Mouse (Mus musculus) neural tube, embryonic 15.5 days (tissue): ENCODE measurements around the gene Ncoa6. TPM values are rescaled to one million over a fixed set of nuclear protein-coding genes. Genes with fewer than 3 reads are reported as not detected.

Source experiments
- ATAC-seq: fragments of 200-750 bp; cut with Nextera tagmentation; 2 replicates; pipeline ENCODE4 v1.8.0; 2017; ENCODE audit warnings: mild to moderate bottlenecking, moderate TSS enrichment, moderate library complexity; ENCODE audit not compliant: low FRiP score
- H3K27ac ChIP-seq: fragments of 300-500 bp; sonication (generic); replicated peaks from 2 replicates; pipeline ENCODE4 v1.5.1; 2015; ENCODE audit warnings: mild to moderate bottlenecking, inconsistent platforms
- H3K27me3 ChIP-seq: fragments of 300-500 bp; sonication (generic); replicated peaks from 2 replicates; pipeline ENCODE4 v1.6.1; 2015; ENCODE audit warnings: inconsistent platforms
- H3K36me3 ChIP-seq: fragments of 300-500 bp; sonication (generic); 2 replicates; pipeline ENCODE4 v1.6.1; 2015; ENCODE audit warnings: inconsistent platforms
- H3K4me1 ChIP-seq: fragments of 300-500 bp; sonication (generic); 2 replicates; pipeline ENCODE4 v1.6.1; 2015; ENCODE audit warnings: inconsistent platforms
- H3K4me2 ChIP-seq: fragments of 300-500 bp; sonication (generic); 2 replicates; pipeline ENCODE4 v1.6.1; 2015; ENCODE audit warnings: inconsistent platforms, mild to moderate bottlenecking, moderate library complexity
- H3K4me3 ChIP-seq: fragments of 300-500 bp; sonication (generic); replicated peaks from 2 replicates; pipeline ENCODE4 v1.5.1; 2015; ENCODE audit warnings: mild to moderate bottlenecking, inconsistent platforms
- H3K9ac ChIP-seq: fragments of 300-500 bp; sonication (generic); replicated peaks from 2 replicates; pipeline ENCODE4 v1.6.1; 2015; ENCODE audit warnings: mild to moderate bottlenecking, inconsistent platforms
- H3K9me3 ChIP-seq: fragments of 300-500 bp; sonication (generic); replicated peaks from 2 replicates; pipeline ENCODE4 v1.6.1; 2016; ENCODE audit warnings: inconsistent platforms
- WGBS: fragments of 180-500 bp; shearing (Covaris S2); methylation state at CpG from one replicate; pipeline ENCODE4 v1.1.7; 2015; ENCODE audit warnings: mixed read lengths; 5-methylcytosine and 5-hydroxymethylcytosine counted together
- polyA plus RNA-seq: library from polyadenylated mRNA; unstranded; fragments of >200 nt; fragmentation: Nextera tagmentation; extraction: Ambion mirVana; gene quantifications from 2 replicates; pipeline ENCODE4 v1.2.1, GENCODE M21; 2015

Gene Ncoa6
- 18.8 and 18.9 TPM in 2 replicates for polyA plus RNA-seq

DNA sequence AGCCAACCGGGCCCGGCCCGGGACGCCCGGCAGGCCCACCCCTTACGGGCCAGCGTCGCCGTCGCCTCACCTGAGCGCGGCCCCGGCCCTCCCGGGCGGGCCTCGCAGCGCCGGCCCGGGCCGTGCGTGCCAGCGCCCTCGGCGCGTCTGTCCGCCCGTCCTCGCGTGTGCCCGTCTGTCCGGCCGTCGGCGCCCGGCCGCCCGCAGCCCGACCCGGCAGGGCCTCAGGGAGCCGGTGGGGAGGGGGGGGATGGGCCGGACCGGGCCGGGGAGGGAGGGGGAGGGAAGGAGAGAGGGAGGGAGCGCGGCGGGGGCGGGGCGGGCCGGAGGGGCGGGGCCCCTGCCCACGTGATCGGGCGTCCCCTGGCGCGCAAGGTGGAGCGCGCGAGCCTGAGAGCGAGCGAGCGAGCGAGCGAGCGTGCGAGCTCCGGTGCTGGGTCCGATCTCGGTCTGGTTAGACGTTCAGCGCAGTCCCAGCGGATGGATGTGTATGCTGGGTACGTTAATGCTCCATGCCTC, at the start of gene Ncoa6:
TSS of gene Ncoa6 (minus strand) at position 325 of the 519 bp plus-strand sequence.
- peak within 1 kb of the TSS; percentile 92 for H3K27ac ChIP-seq

DNA sequence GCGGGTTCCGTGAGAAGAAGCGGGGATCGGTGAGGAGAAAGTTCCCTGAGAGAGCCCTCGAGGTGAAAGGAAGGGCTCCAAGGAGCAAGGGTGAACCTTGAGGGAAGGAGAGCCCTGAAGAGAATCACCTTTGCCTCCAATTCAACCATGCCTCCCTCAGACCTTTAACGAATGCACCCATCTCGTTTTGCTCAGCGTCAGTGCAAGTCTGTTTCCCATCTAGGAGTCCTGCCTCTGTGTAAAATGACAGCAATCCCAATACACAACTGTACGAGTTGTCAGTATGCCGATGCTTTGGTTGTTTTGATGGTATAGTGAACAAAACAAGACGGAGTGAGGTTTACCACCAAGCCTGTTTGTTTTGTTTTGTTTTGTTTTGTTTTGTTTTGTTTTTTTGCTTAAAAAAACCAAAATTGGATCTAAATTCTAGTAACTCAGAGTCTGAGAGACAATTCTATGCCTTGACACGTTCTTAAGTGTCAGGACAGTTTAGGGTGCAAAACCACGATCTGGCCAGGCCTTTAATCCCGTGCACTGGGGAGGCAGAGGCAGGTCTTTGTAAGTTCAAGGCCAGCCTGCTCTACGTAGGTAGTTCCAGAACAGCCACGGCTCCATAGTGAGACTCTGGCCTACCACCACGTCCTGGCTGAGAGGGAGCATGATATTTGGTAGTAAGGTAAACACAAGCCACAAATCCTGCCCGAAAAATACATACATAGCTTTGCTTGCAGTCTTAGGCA, 45.0 kb upstream of the Ncoa6 start:
- H3K9me3 ChIP-seq: no peaks in the 10 kb centered on the region
- WGBS: 26% methylated on average over 18 of the region's 18 CpGs
- peak overlapping the region; percentile 89 for H3K4me3 ChIP-seq
- no peaks in the 10 kb centered on the region for H3K27me3 ChIP-seq
- peak overlapping the region; percentile 89 for H3K27ac ChIP-seq
- no peak for ATAC-seq
- peaks cover 29% of the 10 kb centered on the region for H3K4me1 ChIP-seq
- no peaks in the 10 kb centered on the region for H3K36me3 ChIP-seq
- peak overlapping the region; percentile 74 for H3K9ac ChIP-seq
- peak overlapping the region; percentile 88 for H3K4me2 ChIP-seq

More for the DNA sequence above, at the start of gene Ncoa6:
- H3K4me3 ChIP-seq: peak within 1 kb of the TSS; percentile 69
- peak within 1 kb of the TSS; percentile 90 for H3K9ac ChIP-seq
- under 1% methylated on average over 44 of the region's 72 CpGs for WGBS
- H3K4me2 ChIP-seq: peak within 1 kb of the TSS; percentile 76
- ATAC-seq: peak; percentile 87
- H3K4me1 ChIP-seq: peaks cover 38% of the 10 kb centered on the region
- H3K9me3 ChIP-seq: no peaks in the 10 kb centered on the region
- H3K36me3 ChIP-seq: no peaks in the 10 kb centered on the region
- H3K27me3 ChIP-seq: no peaks in the 10 kb centered on the region

DNA sequence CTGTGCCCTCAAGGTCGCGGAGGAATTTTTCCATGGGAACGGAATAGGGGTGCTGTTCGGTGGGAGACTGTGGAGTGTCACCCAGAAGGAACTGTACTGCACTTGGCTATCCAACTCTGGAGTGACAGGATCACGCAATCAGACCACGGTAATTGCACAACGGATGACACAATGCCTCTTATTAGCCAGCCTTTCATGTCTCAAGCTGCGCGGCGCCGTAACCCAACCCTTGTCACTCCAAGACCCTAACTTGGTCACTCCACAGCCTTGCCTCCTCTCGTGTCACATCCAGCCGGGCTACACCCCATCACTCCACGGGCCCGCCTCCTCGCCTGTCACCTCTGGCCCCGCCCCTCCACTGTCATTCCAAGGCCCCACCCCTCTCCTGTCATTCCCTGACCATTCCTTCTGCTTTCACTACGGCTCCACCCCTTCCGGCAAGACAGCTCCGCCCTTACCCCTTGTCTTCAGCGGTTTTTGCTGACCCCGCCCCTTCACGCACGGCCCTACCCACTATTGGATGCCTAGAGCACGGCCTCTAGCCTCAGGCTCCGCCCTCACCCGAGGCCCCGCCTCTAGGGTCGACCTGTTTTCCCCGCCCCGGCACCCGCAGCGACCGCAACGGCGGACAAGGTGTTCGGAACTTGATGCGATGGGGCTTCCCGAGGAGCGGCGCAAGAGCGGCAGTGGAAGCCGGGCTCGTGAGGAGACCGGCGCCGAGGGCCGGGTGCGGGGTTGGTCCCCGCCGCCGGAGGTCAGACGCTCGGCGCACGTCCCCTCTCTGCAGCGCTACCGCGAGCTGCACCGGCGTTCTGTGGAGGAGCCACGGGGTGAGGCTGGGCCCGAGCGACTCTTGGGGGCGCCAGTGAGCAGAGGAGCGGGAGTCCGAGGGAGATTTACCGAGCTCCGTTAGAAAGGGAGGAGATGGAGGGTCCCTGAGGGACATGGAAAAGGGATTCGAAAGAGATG, 44.0 kb upstream of the Ncoa6 start, which contains the start of the genes Acss2 and Ggt7:
TSS of gene Acss2 (plus strand) at position 494 of the 969 bp plus-strand sequence.
TSS of gene Ggt7 (minus strand) at position 783 of the 969 bp plus-strand sequence.
- H3K4me1 ChIP-seq: peaks cover 39% of the 10 kb centered on the region
- no peaks in the 10 kb centered on the region for H3K27me3 ChIP-seq
- no peaks in the 10 kb centered on the region for H3K36me3 ChIP-seq
- H3K9me3 ChIP-seq: no peaks in the 10 kb centered on the region
- H3K4me2 ChIP-seq: peak within 1 kb of the TSS; percentile 88
- peak within 1 kb of the TSS; percentile 74 for H3K9ac ChIP-seq
- WGBS: 3% methylated on average over 69 of the region's 70 CpGs
- H3K4me3 ChIP-seq: peak within 1 kb of the TSS; percentile 89
- H3K27ac ChIP-seq: peak within 1 kb of the TSS; percentile 89
- ATAC-seq: peak; percentile 99

DNA sequence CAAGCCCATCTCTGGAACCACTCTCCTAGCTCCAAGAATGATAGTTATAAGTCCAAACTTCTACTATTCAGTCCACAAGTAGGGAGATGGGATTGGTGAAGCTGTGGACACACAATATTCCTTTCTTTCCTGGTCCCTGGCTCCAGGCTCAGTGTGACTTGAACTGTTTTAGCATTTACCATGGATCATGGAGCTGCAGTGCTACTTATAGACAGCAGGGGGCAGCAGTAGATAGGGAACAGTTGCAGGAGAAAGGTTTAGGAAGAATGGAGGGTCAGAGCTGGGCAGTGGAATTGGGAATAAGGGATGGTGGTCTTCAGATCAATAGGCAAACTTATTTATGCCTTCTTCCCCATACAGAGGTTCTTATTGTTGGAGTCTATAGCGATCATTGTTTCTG, 42.2 kb upstream of the Ncoa6 start:
- H3K9ac ChIP-seq: no peak overlapping the region
- no peak overlapping the region for H3K4me2 ChIP-seq
- H3K4me3 ChIP-seq: no peak overlapping the region
- H3K9me3 ChIP-seq: no peaks in the 10 kb centered on the region
- ATAC-seq: no peak
- no peaks in the 10 kb centered on the region for H3K36me3 ChIP-seq
- WGBS: 5% methylated on average over 1 of the region's 1 CpGs
- peaks cover 47% of the 10 kb centered on the region for H3K4me1 ChIP-seq
- H3K27me3 ChIP-seq: no peaks in the 10 kb centered on the region
- H3K27ac ChIP-seq: no peak overlapping the region

DNA sequence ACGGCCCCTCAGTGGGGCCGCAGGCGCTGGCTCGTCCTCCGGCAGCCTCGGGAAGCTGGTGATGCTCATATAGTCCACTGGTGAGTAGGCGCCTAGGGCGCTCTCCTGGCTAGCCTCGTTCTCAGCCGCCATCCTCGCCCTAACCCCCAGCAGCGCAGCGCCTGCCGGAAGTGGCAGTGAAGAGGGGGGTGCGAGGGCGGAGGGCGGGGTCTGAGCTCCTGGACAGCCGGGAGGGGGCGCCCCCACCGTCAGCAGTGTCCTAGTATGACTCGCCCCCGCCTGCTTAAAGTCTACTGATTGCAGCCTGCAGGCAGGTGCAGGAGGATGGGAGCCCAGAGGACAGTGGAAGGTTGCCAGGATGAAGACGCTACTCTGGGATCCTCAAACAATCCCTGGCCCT, 41.0 kb upstream of the Ncoa6 start:
- Histone ChIP-seq H3K9ac (peak overlapping the region; percentile 95), H3K27ac (peak overlapping the region; percentile 85), H3K27me3 (no peaks in the 10 kb centered on the region), H3K4me1 (peaks cover 47% of the 10 kb centered on the region), H3K36me3 (peaks cover 2% of the 10 kb centered on the region; the same call in 1 of the 2 replicates), H3K9me3 (no peaks in the 10 kb centered on the region), H3K4me2 (peak overlapping the region; percentile 79), H3K4me3 (peak overlapping the region; percentile 84)
- ATAC-seq: peak; percentile 51
- 2% methylated on average over 21 of the region's 23 CpGs for WGBS

DNA sequence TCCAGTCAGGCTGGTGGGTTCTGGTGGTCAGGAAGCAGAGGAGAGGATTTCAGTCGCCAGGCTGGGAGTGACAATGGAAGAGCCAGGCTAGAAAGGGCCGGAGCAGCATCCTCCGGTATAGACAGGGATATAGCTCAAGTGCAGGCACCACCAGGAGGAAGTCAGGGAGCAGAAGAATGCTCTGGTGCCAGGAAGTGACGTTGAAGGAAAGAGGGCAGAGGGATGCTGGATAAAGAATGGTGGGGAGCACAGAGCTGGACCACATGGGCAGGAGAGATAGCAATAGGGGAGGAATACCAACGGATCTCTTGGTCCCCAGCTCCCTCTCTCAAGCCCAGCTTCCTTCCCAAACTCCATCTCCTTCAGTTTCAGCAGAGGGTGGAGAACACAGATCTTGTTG, 39.8 kb upstream of the Ncoa6 start:
- peaks cover 5% of the 10 kb centered on the region; the same call in 1 of the 2 replicates for H3K36me3 ChIP-seq
- H3K27me3 ChIP-seq: no peaks in the 10 kb centered on the region
- peak overlapping the region; percentile 85 for H3K27ac ChIP-seq
- no peaks in the 10 kb centered on the region for H3K9me3 ChIP-seq
- ATAC-seq: no peak
- H3K4me3 ChIP-seq: peak overlapping the region; percentile 84
- peak overlapping the region; percentile 79 for H3K4me2 ChIP-seq
- H3K9ac ChIP-seq: peak overlapping the region; percentile 95
- H3K4me1 ChIP-seq: peaks cover 42% of the 10 kb centered on the region
- WGBS: 63% methylated on average over 5 of the region's 5 CpGs

DNA sequence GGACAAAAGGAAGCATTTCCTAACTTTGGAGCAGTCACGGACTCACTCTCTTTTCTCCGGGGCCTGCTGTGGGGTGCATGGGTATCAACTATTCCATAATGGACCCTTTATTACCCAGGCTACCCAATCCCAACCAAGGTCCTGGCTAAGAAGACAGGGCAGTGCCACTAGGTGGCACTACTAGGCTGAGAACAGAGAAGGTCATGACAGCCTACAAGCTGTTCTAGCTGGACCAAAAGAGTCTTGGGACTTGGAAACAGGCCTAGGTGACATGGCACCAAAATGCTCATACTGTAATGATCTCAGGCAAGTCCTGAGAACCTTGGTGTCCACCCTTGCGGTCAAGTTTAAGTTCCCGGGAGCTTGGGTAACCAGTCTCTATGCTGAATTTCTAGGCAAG, 38.8 kb upstream of the Ncoa6 start:
- H3K27me3 ChIP-seq: no peaks in the 10 kb centered on the region
- peak overlapping the region; percentile 79 for H3K4me2 ChIP-seq
- H3K4me1 ChIP-seq: peaks cover 42% of the 10 kb centered on the region
- 62% methylated on average over 4 of the region's 4 CpGs for WGBS
- no peak overlapping the region for H3K9ac ChIP-seq
- ATAC-seq: no peak
- H3K36me3 ChIP-seq: peaks cover 5% of the 10 kb centered on the region; the same call in 1 of the 2 replicates
- no peaks in the 10 kb centered on the region for H3K9me3 ChIP-seq
- peak overlapping the region; percentile 84; the same call in 1 of the 2 replicates for H3K4me3 ChIP-seq
- H3K27ac ChIP-seq: no peak overlapping the region

DNA sequence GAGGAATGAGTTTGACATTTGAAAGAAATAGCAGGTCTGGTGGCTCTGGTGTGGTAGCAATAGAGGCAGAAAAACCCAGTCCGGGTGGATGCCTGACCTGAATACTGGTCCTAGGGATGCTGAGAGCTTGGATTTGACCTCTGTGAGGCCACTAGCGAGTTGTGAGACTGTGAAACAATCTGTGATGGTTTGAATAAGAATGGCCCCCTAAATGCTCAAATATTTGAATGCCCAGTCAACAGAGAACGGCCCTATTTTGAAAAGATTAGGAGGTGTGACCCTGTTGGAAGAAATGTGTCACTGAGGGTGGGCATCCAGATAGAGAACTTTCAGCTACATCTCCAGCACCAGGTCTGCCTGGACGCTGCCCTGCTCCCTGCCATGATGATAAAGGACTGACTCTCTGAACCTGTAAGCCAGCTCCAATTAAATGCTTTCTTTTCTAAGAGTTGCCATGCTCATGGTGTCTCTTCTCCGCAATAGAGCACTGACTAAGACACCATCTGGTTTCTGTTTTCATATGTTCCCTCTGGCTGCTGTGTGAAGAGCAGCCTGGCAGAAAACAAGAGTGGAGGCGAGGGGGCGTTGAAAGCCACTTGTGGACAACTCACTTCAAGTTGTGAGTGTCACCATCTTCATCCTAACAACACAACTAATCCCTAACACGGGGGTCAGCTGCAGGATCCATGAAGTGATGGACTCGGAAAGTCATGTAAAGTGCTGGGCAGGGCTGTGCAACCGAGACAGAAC, 34.2 kb upstream of the Ncoa6 start:
- H3K27me3 ChIP-seq: no peaks in the 10 kb centered on the region
- H3K36me3 ChIP-seq: peaks cover 23% of the 10 kb centered on the region
- no peak for ATAC-seq
- no peak overlapping the region for H3K4me3 ChIP-seq
- 80% methylated on average over 10 of the region's 10 CpGs for WGBS
- peaks cover 13% of the 10 kb centered on the region for H3K4me1 ChIP-seq
- no peaks in the 10 kb centered on the region for H3K9me3 ChIP-seq
- no peak overlapping the region for H3K4me2 ChIP-seq
- no peak overlapping the region for H3K27ac ChIP-seq
- no peak overlapping the region for H3K9ac ChIP-seq

DNA sequence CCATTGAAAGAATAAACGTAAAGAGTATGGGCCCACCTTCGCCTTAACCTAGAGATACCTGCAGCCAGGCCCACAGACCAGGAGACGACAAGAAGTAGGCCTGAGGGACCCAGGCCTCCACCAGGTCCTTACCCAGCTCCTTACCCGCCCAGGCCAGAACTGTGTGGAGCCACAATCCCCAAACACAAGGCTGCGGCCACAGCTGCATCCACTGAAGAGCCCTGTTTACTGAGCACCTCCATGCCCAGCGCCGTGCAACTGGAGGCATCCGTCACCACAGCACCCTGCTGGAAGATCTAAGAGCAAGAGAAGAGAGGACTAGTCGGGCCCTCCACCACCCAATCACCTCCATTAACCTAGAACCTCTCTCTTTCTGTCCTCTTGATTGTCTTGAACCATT, 32.1 kb upstream of the Ncoa6 start:
- ATAC-seq: no peak
- no peak overlapping the region for H3K9ac ChIP-seq
- H3K27ac ChIP-seq: no peak overlapping the region
- WGBS: 88% methylated on average over 9 of the region's 9 CpGs
- H3K27me3 ChIP-seq: no peaks in the 10 kb centered on the region
- H3K4me1 ChIP-seq: peaks cover 3% of the 10 kb centered on the region; the same call in 1 of the 2 replicates
- peaks cover 39% of the 10 kb centered on the region for H3K36me3 ChIP-seq
- no peak overlapping the region for H3K4me3 ChIP-seq
- H3K9me3 ChIP-seq: no peaks in the 10 kb centered on the region
- H3K4me2 ChIP-seq: no peak overlapping the region

DNA sequence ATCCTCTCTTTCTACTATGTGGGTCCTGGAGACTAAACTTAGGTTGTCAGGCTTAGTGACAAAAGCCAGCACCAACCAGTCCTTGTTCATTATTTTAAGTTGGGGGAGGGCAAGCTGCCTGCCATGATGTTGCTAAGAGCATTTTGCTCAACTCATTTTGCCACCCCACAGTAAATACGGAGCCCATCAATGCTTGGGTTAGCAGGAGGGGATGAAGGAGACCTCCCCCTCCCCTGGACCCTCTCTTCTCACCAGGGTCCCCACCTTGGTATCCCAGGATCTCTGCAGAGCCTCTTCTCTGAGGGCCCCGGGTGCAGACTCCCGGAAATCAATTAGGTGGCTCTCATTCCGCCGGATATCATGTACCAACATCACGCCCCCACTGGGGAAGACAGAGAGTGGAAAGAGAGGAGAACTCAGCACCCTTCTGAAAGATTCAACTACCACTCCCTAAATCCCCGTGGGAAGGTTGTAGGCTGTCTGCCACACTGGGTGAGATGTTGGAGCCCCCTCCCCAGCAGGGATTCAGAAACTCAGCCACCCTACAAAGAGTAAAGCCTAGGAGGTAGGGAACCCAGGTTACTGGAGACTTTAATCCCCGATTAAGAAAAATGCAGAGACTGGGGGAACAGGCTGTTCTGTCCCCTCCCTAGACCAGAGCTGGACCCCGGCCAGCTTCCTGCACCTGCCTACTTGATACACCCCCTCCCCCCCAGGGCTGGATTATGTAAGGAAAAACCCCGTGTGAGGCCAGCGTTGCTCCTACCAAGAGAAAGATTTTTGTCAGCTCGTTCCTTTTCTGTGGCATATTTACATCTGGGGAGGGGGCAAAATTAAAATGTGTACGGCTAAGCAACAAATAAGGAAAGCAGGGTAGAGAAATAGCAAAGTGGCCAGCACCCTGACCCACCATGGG, 31.0 kb upstream of the Ncoa6 start:
- H3K27ac ChIP-seq: no peak overlapping the region
- no peaks in the 10 kb centered on the region for H3K27me3 ChIP-seq
- no peak overlapping the region for H3K4me3 ChIP-seq
- 73% methylated on average over 13 of the region's 13 CpGs for WGBS
- H3K9ac ChIP-seq: no peak overlapping the region
- H3K36me3 ChIP-seq: peaks cover 46% of the 10 kb centered on the region
- no peaks in the 10 kb centered on the region for H3K9me3 ChIP-seq
- H3K4me1 ChIP-seq: peaks cover 3% of the 10 kb centered on the region; the same call in 1 of the 2 replicates
- H3K4me2 ChIP-seq: no peak overlapping the region
- ATAC-seq: no peak
